Mouse (Mus musculus) CH12.LX (cell line): ENCODE data around the gene Kif3b. TPM values are rescaled to one million over a fixed set of nuclear protein-coding genes. Genes with fewer than 3 reads are reported as not detected.
A peak's percentile ranks its signal among the peaks of the same experiment; 100 is the strongest.

Experiments used
- DNase-seq: peaks from one replicate; pipeline ENCODE4 v3.0.0-alpha.2; 2013; ENCODE audit errors: extremely low read depth
- H3K27ac ChIP-seq: 2 replicates; pipeline ENCODE4 v1.5.1; 2012; ENCODE audit warnings: low read depth, mild to moderate bottlenecking, control low read depth, moderate library complexity; ENCODE audit not compliant: insufficient read depth
- H3K27me3 ChIP-seq: replicated peaks from 2 replicates; pipeline ENCODE3; 2012; ENCODE audit warnings: inconsistent platforms
- H3K36me3 ChIP-seq, 2 experiments: replicated peaks in 1 of 2; 2 replicates each; pipeline versions ENCODE3 to v1.6.1; 2012; ENCODE audit warnings: inconsistent platforms in 1 of 2, low read length in 1 of 2, mild to moderate bottlenecking in 1 of 2, mixed read lengths in 1 of 2, moderate library complexity in 1 of 2; ENCODE audit not compliant: control insufficient read depth in 1 of 2, insufficient read depth in 1 of 2
- H3K4me1 ChIP-seq, 2 experiments: 2 replicates each; pipeline ENCODE4 v1.6.1; 2012; ENCODE audit warnings: inconsistent platforms in 1 of 2, moderate library complexity in 1 of 2; ENCODE audit not compliant: insufficient read depth in 2 of 2, control insufficient read depth in 1 of 2
- H3K4me2 ChIP-seq: 2 replicates; pipeline ENCODE4 v1.6.1; 2012; ENCODE audit warnings: low read depth, mild to moderate bottlenecking, control low read depth; ENCODE audit not compliant: poor library complexity, insufficient read depth, severe bottlenecking
- H3K4me3 ChIP-seq, 3 experiments: fragments of 150-350 bp in 1 of 3; sonication (generic) in 1 of 3; replicated peaks in 1 of 3; 2 replicates each; pipeline versions ENCODE3 to v1.5.1; 2011 to 2012; ENCODE audit warnings: low read depth in 2 of 3, low read length in 2 of 3, mild to moderate bottlenecking in 2 of 3, moderate library complexity in 2 of 3, control low read depth in 1 of 3, improper control_type of control experiment in 1 of 3, inconsistent platforms in 1 of 3, mixed read lengths in 1 of 3; ENCODE audit not compliant: poor library complexity in 1 of 3
- H3K79me2 ChIP-seq: replicated peaks from 2 replicates; pipeline ENCODE4 v1.6.1; 2012; ENCODE audit warnings: mild to moderate bottlenecking, moderate library complexity; ENCODE audit not compliant: control insufficient read depth, poor library complexity, insufficient read depth, severe bottlenecking; ENCODE audit errors: extremely low read depth
- H3K9ac ChIP-seq: 2 replicates; pipeline ENCODE4 v1.6.1; 2012; ENCODE audit warnings: low read depth, mild to moderate bottlenecking, control low read depth, moderate library complexity; ENCODE audit not compliant: insufficient read depth
- H3K9me3 ChIP-seq: replicated peaks from 2 replicates; pipeline ENCODE3; 2012; ENCODE audit warnings: low read length, inconsistent platforms, mixed read lengths
- CHD1 ChIP-seq: IDR thresholded peaks from 2 replicates; pipeline ENCODE4 v1.6.1; 2012; ENCODE audit warnings: low read depth, low read length, improper control_type of control experiment, inconsistent platforms
- CTCF ChIP-seq, 2 experiments: IDR thresholded peaks in 1 of 2; conservative IDR thresholded peaks in 1 of 2; 2 replicates each; pipeline ENCODE4 v1.5.1; 2011 to 2012; ENCODE audit warnings: low read depth in 2 of 2, low read length in 2 of 2, improper control_type of control experiment in 1 of 2, inconsistent platforms in 1 of 2, mild to moderate bottlenecking in 1 of 2, moderate library complexity in 1 of 2
- E2F4 ChIP-seq: IDR thresholded peaks from 2 replicates; pipeline ENCODE4 v1.6.1; 2011; ENCODE audit warnings: low read depth, low read length, improper control_type of control experiment; ENCODE audit not compliant: insufficient replicate concordance
- ELF1 ChIP-seq: IDR thresholded peaks from 2 replicates; pipeline ENCODE4 v1.6.1; 2014; ENCODE audit warnings: low read depth, mild to moderate bottlenecking, inconsistent platforms, low read length, improper control_type of control experiment
- EP300 ChIP-seq: IDR thresholded peaks from 2 replicates; pipeline ENCODE4 v1.6.1; 2011; ENCODE audit warnings: low read length, improper control_type of control experiment
- GABPA ChIP-seq: IDR thresholded peaks from 2 replicates; pipeline ENCODE4 v1.6.1; 2012; ENCODE audit warnings: low read depth, low read length, improper control_type of control experiment, inconsistent platforms; ENCODE audit not compliant: insufficient replicate concordance
- HCFC1 ChIP-seq: IDR thresholded peaks from 2 replicates; pipeline ENCODE4 v1.6.1; 2012; ENCODE audit warnings: low read depth, mild to moderate bottlenecking, inconsistent platforms, low read length, improper control_type of control experiment
- IRF4 ChIP-seq: IDR thresholded peaks from 2 replicates; pipeline ENCODE4 v1.6.1; 2014; ENCODE audit warnings: low read depth, mild to moderate bottlenecking, inconsistent platforms, low read length, improper control_type of control experiment
- KAT2A ChIP-seq: IDR thresholded peaks from 2 replicates; pipeline ENCODE4 v1.6.1; 2012; ENCODE audit warnings: low read length, improper control_type of control experiment, inconsistent platforms; ENCODE audit not compliant: insufficient replicate concordance
- MAX ChIP-seq: IDR thresholded peaks from 2 replicates; pipeline ENCODE4 v1.6.1; 2011; ENCODE audit warnings: low read length, improper control_type of control experiment
- MEF2A ChIP-seq: IDR thresholded peaks from 2 replicates; pipeline ENCODE4 v1.6.1; 2014; ENCODE audit warnings: low read depth, mild to moderate bottlenecking, inconsistent platforms, low read length, improper control_type of control experiment, borderline replicate concordance
- MXI1 ChIP-seq: IDR thresholded peaks from 2 replicates; pipeline ENCODE4 v1.6.1; 2011; ENCODE audit warnings: mild to moderate bottlenecking, low read depth, low read length, improper control_type of control experiment
- POLR2A ChIP-seq: IDR thresholded peaks from 2 replicates; pipeline ENCODE4 v1.6.1; 2011; ENCODE audit warnings: low read depth, mild to moderate bottlenecking, improper control_type of control experiment, low read length
- POLR2AphosphoS2 ChIP-seq: IDR thresholded peaks from 2 replicates; pipeline ENCODE4 v1.6.1; 2011; ENCODE audit warnings: low read depth, low read length, improper control_type of control experiment
- TBP ChIP-seq: conservative IDR thresholded peaks from 2 replicates; pipeline ENCODE4 v1.6.1; 2011; ENCODE audit warnings: low read depth, low read length, improper control_type of control experiment
- TCF12 ChIP-seq: IDR thresholded peaks from 2 replicates; pipeline ENCODE4 v1.6.1; 2014; ENCODE audit warnings: low read depth, mild to moderate bottlenecking, inconsistent platforms, low read length, improper control_type of control experiment
- ZNF384 ChIP-seq: IDR thresholded peaks from 2 replicates; pipeline ENCODE4 v1.6.1; 2012; ENCODE audit warnings: low read depth, low read length, improper control_type of control experiment, inconsistent platforms
- dilution Hi-C: fragments of 300-500 bp; cut with MboI; formaldehyde crosslinking; loops from 2 replicates; pipeline ENCODE4 v1.14.3; 2020; ENCODE audit warnings: low sequenced_read_pairs; ENCODE audit not compliant: extremely low pct_unique_long_range_greater_than_20kb, extremely low pct_ligation_motif_present
- in situ Hi-C: fragments of 300-500 bp; cut with MboI; formaldehyde crosslinking; loops from 3 replicates; pipeline ENCODE4 v1.14.3; 2019; ENCODE audit warnings: low sequenced_read_pairs, low pct_ligation_motif_present, low pct_unique_long_range_greater_than_20kb, mixed read lengths
- polyA plus RNA-seq: library from polyadenylated mRNA; unstranded; fragments of >175 nt; gene quantifications from 2 replicates; pipeline ENCODE4 v1.2.1, GENCODE M21; 2012; ENCODE audit warnings: low read depth; ENCODE audit not compliant: insufficient read length
- total RNA-seq, 2 experiments: library from RNA; depleted of rRNA; stranded (reverse); fragments of 300-350 nt in 1 of 2; fragments of >200 nt in 1 of 2; gene quantifications; 2 replicates each; pipeline ENCODE4 v1.2.3; 2012 to 2014

The Kif3b gene
- total and polyA plus RNA-seq, 3 experiments = 8.5 to 16.5 (median 10.6) TPM

GRCm38 (mm10) chr2:153290938-153291928, at the start of gene Kif3b (continued):
- TF ChIP-seq MAX = 0 out of 2 replicates have a peak, but pooled peaks have one; percentile 8

- Histone ChIP-seq H3K4me2 (peak overlapping the region; percentile 82), H3K36me3 (peaks cover 14 to 35% of the 10 kb centered on the region in 2 experiments), H3K9me3 (no peaks in the 10 kb centered on the region), H3K27ac (no peak overlapping the region), H3K27me3 (no peaks in the 10 kb centered on the region), H3K79me2 (peaks cover 51% of the 10 kb centered on the region), H3K4me3 (peak overlapping the region; percentile 67 to 82 (median 74)), H3K4me1 (peaks cover 11 to 55% of the 10 kb centered on the region in 2 experiments), H3K9ac (peak overlapping the region; percentile 92)
- TF ChIP-seq TCF12 (no peak), KAT2A (no peak), CHD1 (no peak), GABPA (no peak), MEF2A (no peak), MXI1 (no peak), IRF4 (no peak)
- DNase-seq = no peak
- dilution Hi-C loops = no loop called here
- in situ Hi-C loops = no loop called here
These were observed 49.1 kb upstream of the Kif3b start for GRCm38 (mm10) chr2:153242156-153242555.

DNA sequence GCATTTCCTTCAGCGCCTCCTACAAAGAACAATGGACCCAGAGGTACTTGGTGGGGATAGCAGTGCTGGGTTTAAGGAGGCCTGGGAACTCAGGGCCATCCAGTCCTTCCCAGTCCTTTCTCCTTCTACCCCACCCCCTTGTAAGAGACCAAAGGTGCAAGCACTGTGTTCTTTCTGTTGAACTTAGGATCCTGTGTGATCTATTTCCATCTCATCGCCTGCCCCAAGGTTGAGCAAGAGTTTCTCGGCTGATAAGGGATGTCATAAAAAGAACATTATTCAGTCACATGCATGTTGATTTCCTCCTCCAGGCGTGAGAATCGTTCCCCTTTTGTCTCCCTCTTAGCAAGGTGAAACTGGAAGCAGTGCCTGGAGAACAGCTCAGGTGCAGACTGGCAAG, 41.5 kb upstream of the Kif3b start:
- dilution Hi-C loops = no loop called here
- no peaks in the 10 kb centered on the region for H3K27me3 ChIP-seq
- in situ Hi-C loops = no loop called here

More for the DNA sequence above, 41.5 kb upstream of the Kif3b start:
- DNase-seq = no peak
- H3K79me2 ChIP-seq = no peaks in the 10 kb centered on the region
- H3K4me2 ChIP-seq = no peak overlapping the region
- no peak overlapping the region for H3K4me3 ChIP-seq
- H3K9me3 ChIP-seq = no peaks in the 10 kb centered on the region
- no peak overlapping the region for H3K9ac ChIP-seq
- H3K36me3 ChIP-seq = peaks cover 53 to 78% of the 10 kb centered on the region in 2 experiments
- H3K27ac ChIP-seq = no peak overlapping the region
- TF ChIP-seq HCFC1 (no peak), CTCF (conservative IDR thresholded peaks at IDR 0.05 in 1 of 2, IDR thresholded peaks at IDR 0.05 in 1 of 2; ENCODE audit: low read depth in 2 of 2, low read length in 2 of 2) (no peak), POLR2A (no peak), POLR2AphosphoS2 (no peak), EP300 (no peak), ZNF384 (no peak), TBP (no peak), E2F4 (no peak), ELF1 (no peak)
- TF ChIP-seq, all 38 proteins: peak for 0
- H3K4me1 ChIP-seq = peaks cover 0 to 25% of the 10 kb centered on the region in 2 experiments; a peak in 2 of 4 replicates
